Mouse (Mus musculus) thymus, adult 18-20 months (tissue): ENCODE data around the gene Grin1.
A peak's percentile ranks its signal among the peaks of the same experiment; 100 is the strongest.
"Not testable (repeated sequence)": the region's sequence is repeated elsewhere in the genome, so short reads cannot be mapped to it uniquely, and the experiment has no call there.

Experiments
- DNase-seq, 2 experiments: peaks; one replicate each; pipeline ENCODE4 v3.0.0; 2022; ENCODE audit warnings: mixed read lengths in 2 of 2

The Grin1 gene

GRCm38 (mm10) chr2:25285551-25285950 lies 33.4 kb downstream of the Grin1 start:
- no peak for DNase-seq

DNA sequence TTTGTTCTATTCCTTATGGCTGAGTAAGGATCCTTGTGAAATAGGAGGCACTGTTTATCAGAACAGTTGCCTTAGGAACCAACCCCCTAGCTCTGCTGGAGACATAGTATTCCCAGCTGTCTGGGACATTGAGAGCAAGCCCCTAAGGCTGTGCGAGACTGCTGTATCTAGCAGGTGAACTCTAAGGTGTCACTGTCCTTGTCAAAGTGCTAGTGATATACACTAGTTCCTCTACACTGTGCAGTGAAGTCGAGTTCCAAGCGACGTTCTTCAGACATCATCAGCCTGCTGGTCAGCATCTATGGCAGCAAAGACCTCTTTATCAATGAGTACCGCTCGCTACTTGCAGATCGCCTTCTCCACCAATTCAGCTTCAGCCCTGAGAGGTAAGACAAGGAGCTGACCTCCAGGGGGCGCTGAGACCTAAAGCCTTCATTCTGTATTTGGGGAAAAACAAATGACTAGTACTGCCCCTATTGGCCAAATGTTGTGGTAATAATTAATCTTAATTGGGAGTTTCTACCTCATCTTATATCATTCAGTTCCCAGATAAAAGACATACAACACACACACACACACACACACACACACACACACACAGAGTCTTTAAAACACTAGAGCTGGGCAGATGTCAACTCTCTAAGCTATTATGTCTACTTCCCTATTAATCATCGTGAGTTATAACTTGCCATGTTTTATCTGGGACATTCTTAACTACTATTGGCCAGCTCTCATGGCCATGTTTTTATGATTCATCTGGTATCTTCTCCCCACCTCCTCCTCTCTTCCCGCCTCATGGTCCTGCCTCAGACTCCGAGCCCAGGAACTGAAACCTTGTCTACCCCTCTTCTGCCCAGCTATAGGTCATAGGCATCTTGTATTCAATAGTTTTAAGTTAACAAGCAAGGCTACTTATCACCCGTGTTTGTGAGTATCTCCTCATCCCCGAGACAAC lies 39.8 kb downstream of the Grin1 start:
- DNase-seq: peak in 1 of 2 experiments; percentile 33

- DNase-seq: no peak
Measured at GRCm38 (mm10) chr2:25273010-25273409, 46.0 kb downstream of the Grin1 start.

GRCm38 (mm10) chr2:25272515-25272914 lies 46.5 kb downstream of the Grin1 start:
- DNase-seq: no peak

- peak; percentile 90 to 93 for DNase-seq
Measured at GRCm38 (mm10) chr2:25271827-25272511, 47.0 kb downstream of the Grin1 start, which contains the start of the genes Ssna1 and Anapc2. TSS of gene Ssna1 (minus strand) at chr2:25272438. TSS of gene Anapc2 (plus strand) at chr2:25272478.

DNA sequence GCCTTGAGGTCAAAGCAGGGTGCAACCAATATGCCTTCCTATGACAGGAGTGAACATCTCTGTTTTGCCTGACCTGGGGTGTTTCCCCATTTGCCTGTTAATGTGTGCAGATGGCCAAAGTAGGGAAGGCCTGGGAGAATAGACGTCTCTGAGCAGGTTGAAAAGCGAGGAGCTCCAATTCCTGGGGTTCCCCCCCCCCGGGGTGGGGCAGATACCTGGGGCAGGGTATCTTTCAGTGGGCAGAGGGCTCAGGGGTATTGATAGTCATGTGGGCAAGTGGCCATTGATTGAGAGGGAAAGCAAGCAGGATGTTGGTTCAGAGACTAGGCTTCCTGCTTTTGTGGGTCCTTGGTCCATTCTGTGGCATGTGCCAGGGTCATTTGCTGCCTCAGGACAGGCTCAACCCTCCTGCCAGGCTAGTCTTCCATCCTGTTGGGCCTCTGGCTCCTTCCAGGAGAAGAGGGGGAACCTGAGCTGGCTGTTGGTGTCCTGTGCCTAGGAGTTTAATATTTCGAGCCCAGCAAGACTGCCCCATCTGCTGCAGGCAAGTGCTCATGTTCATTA lies 51.2 kb downstream of the Grin1 start:
- DNase-seq: no peak

DNA sequence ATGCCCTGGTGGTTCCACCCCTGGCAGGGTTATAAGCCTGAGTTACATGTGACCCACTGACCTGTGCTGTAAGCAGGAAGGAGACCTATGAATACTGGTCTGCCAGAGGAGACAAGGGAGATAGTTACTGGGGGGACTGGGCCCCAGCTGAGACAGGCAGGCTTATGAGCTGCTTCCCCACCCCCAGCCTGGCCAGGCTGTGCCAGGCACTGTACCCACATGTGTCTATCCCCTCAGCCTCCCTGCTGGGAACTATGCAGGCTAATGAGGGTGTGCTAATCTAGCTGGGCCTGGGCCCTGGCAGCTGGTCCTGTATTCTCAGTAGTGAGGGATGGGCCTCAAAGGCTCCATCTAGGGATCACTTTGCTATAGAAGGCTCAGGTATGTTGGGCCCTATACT lies 51.7 kb downstream of the Grin1 start:
- no peak for DNase-seq

GRCm38 (mm10) chr2:25266720-25267119 lies 52.3 kb downstream of the Grin1 start:
- no peak for DNase-seq

DNA sequence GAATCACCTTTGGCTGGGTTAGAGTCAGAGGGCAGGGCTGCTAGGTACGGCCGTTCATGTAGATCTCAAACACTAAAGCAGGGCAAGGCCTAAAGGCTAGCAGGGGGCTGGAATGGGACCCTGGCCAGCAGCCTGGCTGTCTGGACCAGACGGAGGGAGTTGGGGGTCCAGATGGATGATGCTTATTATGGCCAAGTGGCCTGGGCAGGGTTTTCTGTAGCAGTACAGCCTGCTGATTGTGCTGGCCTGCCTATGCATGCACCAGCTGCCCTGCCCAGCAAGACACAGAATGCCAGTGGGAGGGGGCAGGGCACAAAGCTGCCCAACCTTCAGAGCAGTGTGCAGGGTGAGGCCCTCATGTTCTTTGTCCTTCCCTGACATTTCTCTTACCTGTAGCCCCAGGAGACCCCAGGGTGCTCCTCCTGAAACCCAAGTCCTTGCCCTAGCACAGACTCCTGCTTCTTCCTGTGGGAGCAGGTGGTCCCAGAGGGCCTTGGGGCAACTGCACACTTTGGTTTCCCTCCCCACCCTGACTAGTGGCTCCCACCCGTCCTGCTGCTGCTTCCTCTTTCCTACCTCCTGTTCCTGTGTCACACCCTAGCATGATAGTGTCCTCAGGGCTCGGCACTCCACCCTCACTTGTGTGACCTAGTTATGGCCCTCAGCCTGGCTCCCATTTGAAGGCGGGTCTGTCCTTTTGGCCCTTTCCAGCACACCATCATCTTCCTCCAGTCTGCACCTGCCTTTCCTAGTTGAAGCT lies 52.9 kb downstream of the Grin1 start:
- no peak for DNase-seq

GRCm38 (mm10) chr2:25264851-25265250 lies 54.1 kb downstream of the Grin1 start:
- no peak for DNase-seq

DNA sequence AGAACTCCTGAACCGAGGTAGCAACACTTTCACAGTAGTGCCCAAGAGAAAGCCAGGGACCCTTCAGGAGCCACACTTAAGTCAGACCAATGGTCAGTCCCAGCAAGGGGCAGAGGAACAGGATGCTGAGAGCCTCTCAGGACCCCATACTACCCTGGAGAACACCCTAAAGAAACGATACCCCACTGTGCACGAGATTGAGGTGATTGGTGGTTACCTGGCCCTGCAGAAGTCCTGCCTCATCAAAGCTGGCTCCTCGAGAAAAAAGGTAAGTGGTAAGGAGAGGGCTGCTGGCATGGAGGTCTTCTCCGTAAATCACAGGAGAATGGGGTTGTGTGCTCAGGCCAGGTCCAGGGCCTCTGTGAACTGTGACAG lies 54.7 kb downstream of the Grin1 start:
- no peak for DNase-seq

GRCm38 (mm10) chr2:25263623-25264285 lies 55.2 kb downstream of the Grin1 start:
- DNase-seq: no peak

DNA sequence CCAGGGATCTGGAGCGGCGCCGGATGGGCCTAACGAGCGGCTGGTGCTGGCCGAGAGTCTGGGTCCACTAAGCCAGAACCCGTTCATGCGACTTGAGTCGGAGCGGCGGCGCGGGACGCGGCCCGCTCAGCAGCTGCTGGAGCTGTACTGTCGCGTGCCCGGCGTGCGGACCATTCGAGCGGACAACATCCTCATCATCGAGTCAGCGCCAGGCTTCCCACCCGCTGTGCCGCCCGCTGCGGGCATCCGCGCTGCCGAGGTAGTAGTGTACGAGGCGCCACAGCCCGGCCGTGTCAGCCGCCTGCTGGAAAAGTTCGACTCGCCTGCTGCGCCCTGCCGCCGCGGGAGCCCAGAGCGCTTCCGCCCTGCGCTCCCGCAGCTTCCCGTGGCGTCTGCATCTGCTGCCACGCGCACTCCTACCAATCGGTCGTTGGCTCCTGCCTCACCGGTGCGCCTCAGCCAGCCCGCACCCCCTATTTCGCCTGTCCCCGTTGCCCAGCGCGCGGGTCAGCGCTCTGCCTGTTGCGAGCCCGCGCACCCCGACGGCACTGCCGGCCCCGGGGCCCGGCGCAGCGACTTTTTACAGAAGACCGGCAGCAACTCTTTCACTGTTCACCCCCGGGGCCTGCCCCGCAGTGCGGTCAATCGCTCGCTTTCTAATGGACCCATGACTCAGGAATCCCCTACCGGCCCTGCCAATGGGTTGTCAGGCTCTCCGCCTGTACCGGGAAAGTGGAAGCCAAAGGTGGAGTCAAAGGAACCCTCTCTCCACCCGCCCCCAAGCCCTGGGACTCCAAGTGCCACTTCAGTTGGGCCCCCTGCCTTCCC lies 56.0 kb downstream of the Grin1 start:
- peak; percentile 32 to 36 for DNase-seq

DNA sequence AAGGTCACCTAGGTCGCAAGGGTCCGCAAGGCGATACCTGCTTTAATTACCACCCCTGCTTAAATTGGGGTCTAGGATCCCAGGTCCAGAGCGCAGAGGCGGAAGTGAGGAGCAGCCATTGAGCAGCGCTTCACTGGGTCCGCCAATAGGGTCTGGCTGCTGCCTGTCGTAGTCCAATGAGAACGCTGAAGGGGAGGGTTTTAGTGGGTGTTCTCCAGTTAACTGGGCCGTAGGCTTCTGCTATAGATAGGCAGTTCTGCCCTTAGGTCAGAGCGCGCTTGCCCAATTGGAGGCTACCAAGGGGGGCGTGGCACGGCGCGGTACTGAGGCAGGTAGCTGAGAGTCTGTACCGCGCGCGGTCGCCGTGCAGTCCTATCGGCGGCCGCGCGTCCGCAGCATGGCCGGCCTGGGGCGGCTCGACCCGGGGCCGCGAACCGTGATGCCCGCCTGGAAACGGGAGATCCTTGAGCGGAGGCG lies 56.7 kb downstream of the Grin1 start, which contains the start of gene Tprn:
Gene Tprn, plus strand, starts transcription at position 328 of the 477 bp plus-strand sequence.
- peak; percentile 88 to 95 for DNase-seq

GRCm38 (mm10) chr2:25261870-25262269 lies 57.1 kb downstream of the Grin1 start:
- DNase-seq: no peak

DNA sequence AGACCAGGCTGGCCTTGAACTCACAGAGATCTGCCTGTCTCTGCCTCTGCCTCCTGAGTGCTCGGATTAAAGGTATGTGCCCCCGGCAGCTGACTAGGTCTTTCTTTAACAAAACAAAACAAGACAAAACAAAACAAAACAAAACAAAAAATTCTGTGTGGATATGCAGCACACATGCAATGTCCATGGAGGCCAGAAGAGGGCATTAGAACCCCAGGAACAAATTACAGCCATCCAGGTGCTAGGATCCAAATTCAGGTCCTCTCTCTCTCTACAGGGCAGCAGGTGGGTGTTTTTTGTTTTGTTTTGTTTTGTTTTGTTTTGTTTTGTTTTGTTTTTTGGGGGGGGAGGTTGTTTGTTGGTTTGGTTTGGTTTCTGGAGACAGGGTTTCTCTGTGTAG lies 60.1 kb downstream of the Grin1 start:
- no peak for DNase-seq

- DNase-seq: not testable (repeated sequence)
Measured at GRCm38 (mm10) chr2:25257250-25257649, 61.7 kb downstream of the Grin1 start.

- DNase-seq: peak in 1 of 2 experiments; percentile 24
Measured at GRCm38 (mm10) chr2:25256443-25257109, 62.4 kb downstream of the Grin1 start.

GRCm38 (mm10) chr2:25255284-25255779 lies 63.7 kb downstream of the Grin1 start, which contains the start of gene Tmem203:
TSS of gene Tmem203 (plus strand) at chr2:25255439.
- DNase-seq: peak; percentile 64 to 76

GRCm38 (mm10) chr2:25252331-25252730 lies 66.7 kb downstream of the Grin1 start:
- no peak for DNase-seq
